Mouse (Mus musculus): ENCODE data around the gene Mal.
"Not testable (repeated sequence)": the region's sequence is repeated elsewhere in the genome, so short reads cannot be mapped to it uniquely, and the experiment has no call there.

Mal gene

GRCm38 (mm10) chr2:127625659-127626058, 30.8 kb downstream of the Mal start:
- DNase-seq (ENCODE audit: low spot score in 2 of 2): no peak

DNA sequence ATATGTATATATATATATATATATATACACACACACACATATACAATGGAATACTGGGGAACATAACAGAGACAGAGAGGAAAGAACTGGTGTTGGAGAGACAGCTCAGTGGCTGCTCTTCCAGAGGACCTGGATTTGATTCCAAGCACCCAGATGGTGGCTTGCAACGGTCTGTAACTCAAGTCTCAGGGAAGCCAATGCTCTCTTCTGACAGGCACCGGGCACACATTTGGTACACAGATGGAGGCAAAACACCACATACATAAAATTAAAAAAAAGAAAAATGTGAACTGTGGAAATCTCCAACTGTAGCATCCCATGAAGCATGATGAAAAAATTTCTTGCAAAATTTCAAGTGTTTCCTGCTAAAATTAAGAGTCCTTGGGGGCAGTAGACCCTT, 31.7 kb downstream of the Mal start:
- no peak for DNase-seq (ENCODE audit: low spot score in 2 of 2)

GRCm38 (mm10) chr2:127622065-127622464, 34.4 kb downstream of the Mal start:
- no peak for DNase-seq (ENCODE audit: low spot score in 2 of 2)

GRCm38 (mm10) chr2:127619311-127619710, 37.2 kb downstream of the Mal start:
- DNase-seq (ENCODE audit: low spot score in 2 of 2): no peak

GRCm38 (mm10) chr2:127612288-127612687, 44.2 kb downstream of the Mal start:
- no peak for DNase-seq (ENCODE audit: low spot score in 2 of 2)

DNA sequence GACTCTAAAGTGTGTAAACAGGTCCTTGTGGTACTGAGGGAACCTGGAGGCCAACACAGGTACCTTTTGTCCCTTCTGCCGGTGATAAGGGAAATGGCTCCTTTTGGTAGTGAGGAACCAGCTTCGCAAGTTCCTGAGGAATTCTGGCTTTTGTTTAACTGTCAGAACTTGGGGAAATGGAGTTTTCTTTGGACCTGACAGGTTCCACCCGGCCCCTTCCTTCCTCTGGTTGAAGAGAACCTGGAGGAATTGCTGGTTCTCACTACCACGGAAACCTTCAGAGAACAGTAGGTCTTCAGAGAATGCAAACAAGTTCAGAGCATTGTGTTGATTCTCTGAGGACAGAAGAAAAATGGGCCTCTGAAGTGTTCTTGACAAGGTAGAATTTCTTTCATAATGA, 45.1 kb downstream of the Mal start:
- DNase-seq (ENCODE audit: low spot score in 2 of 2): no peak

GRCm38 (mm10) chr2:127608986-127609385, 47.5 kb downstream of the Mal start:
- DNase-seq (ENCODE audit: low spot score in 2 of 2): no peak

GRCm38 (mm10) chr2:127608234-127608633, 48.3 kb downstream of the Mal start:
- no peak for DNase-seq (ENCODE audit: low spot score in 2 of 2)

GRCm38 (mm10) chr2:127605203-127605602, 51.3 kb downstream of the Mal start:
- DNase-seq (ENCODE audit: low spot score in 2 of 2): no peak

DNA sequence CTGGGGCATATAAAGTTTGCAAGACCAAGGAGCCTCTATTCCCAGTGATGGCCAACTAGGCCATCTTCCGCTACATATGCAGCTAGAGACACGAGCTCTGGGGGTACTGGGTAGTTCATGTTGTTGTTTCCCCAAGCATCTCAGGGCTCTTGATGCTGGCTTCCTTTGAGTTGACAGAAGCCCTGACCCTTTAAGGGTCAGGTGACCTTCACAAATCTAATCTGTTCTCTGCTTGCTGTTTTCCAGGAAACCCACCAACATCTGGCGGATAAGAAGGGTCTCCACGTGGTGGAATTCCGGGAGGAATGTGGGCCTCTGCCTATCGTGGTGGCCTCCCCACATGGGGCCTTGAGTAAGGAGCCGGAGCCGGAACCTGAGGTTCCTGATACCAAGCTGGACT, 53.1 kb downstream of the Mal start:
- DNase-seq (ENCODE audit: low spot score in 2 of 2): not testable (repeated sequence)

DNA sequence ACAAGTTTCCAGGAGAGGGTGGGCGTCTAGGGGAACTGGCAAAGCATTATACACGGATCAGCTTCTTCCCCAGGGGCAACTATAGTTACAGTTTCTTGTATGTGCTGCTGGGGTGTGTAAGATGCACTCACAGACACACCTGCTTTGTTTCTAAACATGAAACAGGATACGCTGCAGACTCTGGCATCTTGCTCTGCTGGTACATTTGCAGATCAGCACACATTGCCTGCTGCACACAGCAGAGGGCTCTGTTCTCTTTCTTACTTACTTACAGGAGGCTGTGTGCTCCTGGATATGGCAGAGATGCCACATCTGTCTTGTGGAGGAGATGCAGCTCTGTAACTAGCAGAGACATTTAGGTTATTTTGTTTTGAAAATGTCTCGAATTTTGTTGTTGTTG, 65.7 kb downstream of the Mal start:
- no peak for DNase-seq (ENCODE audit: low spot score in 2 of 2)

DNA sequence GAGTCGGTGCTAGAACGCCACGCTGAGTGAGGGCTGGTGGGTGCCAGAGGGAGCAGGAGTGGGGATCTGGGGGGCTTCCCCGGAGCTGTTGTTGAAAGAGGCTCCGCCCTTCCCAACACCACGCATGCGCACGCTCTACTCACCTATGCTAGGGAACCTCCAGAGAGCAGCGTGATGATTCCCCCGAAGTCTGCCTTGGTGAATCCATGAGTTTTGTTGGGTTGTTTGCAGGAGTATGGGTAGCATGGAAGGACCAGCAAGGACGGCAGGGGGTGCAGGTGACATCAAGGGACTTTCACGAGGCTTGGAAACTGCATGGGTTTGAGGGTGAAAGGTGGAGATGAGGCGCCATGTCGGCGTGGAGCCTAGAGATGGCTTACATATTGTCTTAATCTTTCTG, 66.3 kb downstream of the Mal start:
- no peak for DNase-seq (ENCODE audit: low spot score in 2 of 2)

DNA sequence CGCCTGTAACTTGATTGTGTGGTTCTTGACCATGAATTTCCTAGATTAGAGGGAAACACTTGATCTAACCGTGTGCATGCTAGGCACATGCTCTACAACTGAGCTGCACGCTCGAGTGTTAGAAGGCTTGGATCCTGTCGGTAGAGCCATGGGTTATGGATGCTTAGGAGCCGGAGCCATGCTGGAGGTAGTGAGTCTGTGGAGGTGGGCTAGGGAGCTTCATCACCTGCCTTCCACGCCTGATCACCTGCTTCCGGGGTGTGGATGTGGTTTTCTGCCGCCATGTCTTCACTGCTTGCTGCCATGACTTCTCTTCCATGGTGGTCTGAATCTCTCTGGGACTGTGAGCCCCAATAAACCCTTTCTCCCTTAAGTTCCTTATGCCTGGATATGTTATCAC, 67.6 kb downstream of the Mal start:
- DNase-seq (ENCODE audit: low spot score in 2 of 2): no peak

DNA sequence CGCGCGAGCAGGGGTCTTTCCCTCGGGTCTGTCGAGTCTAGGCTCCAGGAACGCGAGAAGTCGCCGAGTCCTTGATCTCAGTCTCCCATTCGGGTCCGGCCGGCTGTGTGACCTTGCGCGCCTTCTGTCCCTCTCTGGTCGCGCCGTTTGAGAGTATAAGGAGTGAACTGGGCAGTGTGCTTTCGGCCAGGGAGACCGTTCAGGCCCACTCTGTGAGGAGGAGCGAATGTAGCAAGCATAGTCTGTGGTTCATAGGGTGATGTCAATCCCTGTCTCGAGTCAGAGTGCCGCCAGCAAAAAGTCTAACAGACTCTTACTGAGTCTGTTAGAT, 69.0 kb downstream of the Mal start:
- no peak for DNase-seq (ENCODE audit: low spot score in 2 of 2)

- peak; percentile 62 to 80 for DNase-seq (ENCODE audit: low spot score in 2 of 2)
These were observed 69.6 kb downstream of the Mal start, which contains the start of the genes Zfp661 and Mrps5 for GRCm38 (mm10) chr2:127586694-127587513. Zfp661 (minus strand) TSS chr2:127587094. Mrps5 (plus strand) TSS chr2:127587222.

DNA sequence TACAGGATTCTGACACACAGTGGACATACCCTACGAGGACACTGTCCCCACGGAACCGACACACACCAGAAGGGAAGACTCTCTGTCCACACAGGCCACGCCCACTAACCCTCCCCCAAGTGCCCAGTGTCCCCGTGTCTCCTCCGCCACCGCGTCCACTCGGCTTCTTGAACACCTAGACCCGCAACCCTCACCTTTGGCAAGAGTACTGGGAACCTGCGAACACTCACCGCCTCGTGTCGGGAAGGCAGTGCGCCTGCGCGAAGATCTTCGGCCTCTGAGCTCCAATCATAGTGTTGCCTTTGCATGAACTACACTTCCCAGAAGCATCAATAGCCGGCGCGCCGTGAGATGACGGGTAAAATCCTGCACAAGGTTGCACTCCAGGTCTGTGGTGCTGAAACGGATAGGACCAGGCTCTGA, 72.0 kb downstream of the Mal start:
- peak; percentile 91 to 93 for DNase-seq (ENCODE audit: low spot score in 2 of 2)

Measured in frontal cortex, postnatal 14 days (tissue).